Mouse (Mus musculus) heart, embryonic 16.5 days (tissue): ENCODE measurements around the gene Mrps12. TPM values are rescaled to one million over a fixed set of nuclear protein-coding genes. Genes with fewer than 3 reads are reported as not detected.

ENCODE experiments used
- ATAC-seq: fragments of 200-750 bp; cut with Nextera tagmentation; replicated peaks from 2 replicates; pipeline ENCODE4 v1.8.0; 2017; ENCODE audit warnings: moderate number of reproducible peaks; ENCODE audit not compliant: insufficient read depth, low FRiP score; ENCODE audit errors: extremely low read depth
- H3K27ac ChIP-seq: fragments of 300-500 bp; sonication (generic); 2 replicates; pipeline ENCODE4 v1.5.1; 2014; ENCODE audit warnings: mild to moderate bottlenecking, low read length, control low read depth, moderate library complexity
- H3K27me3 ChIP-seq: fragments of 300-500 bp; sonication (generic); 2 replicates; pipeline ENCODE4 v1.6.1; 2014; ENCODE audit warnings: low read length, mixed read lengths; ENCODE audit not compliant: control insufficient read depth, insufficient read depth
- H3K36me3 ChIP-seq: fragments of 300-500 bp; sonication (generic); 2 replicates; pipeline ENCODE4 v1.6.1; 2014; ENCODE audit not compliant: control insufficient read depth, insufficient read depth
- H3K4me1 ChIP-seq: fragments of 300-500 bp; sonication (generic); 2 replicates; pipeline ENCODE4 v1.6.1; 2014; ENCODE audit warnings: low read length, mixed read lengths; ENCODE audit not compliant: control insufficient read depth, insufficient read depth
- H3K4me2 ChIP-seq: fragments of 300-500 bp; sonication (generic); 2 replicates; pipeline ENCODE4 v1.6.1; 2014; ENCODE audit warnings: low read depth, mild to moderate bottlenecking, control low read depth, low read length
- H3K4me3 ChIP-seq: fragments of 300-500 bp; sonication (generic); 2 replicates; pipeline ENCODE4 v1.5.1; 2014; ENCODE audit warnings: mild to moderate bottlenecking, control low read depth, low read length
- H3K9ac ChIP-seq: fragments of 300-500 bp; sonication (generic); 2 replicates; pipeline ENCODE4 v1.6.1; 2014; ENCODE audit warnings: low read length, control low read depth
- H3K9me3 ChIP-seq: fragments of 300-500 bp; sonication (generic); replicated peaks from 2 replicates; pipeline ENCODE4 v1.6.1; 2016; ENCODE audit warnings: low read length; ENCODE audit not compliant: control insufficient read depth
- WGBS: fragments of 180-500 bp; shearing (Covaris S2); extraction: QIAGEN DNeasy Blood & Tissue Kit; methylation state at CpG from one replicate; pipeline ENCODE4 v1.1.7; 2014; 5-methylcytosine and 5-hydroxymethylcytosine counted together
- polyA plus RNA-seq: library from polyadenylated mRNA; unstranded; fragments of >200 nt; fragmentation: Nextera tagmentation; extraction: Ambion mirVana; gene quantifications from 2 replicates; pipeline ENCODE4 v1.2.1, GENCODE M21; 2015

The Mrps12 gene
- polyA plus RNA-seq, 1 experiment from 2014 or later = 122 TPM

DNA sequence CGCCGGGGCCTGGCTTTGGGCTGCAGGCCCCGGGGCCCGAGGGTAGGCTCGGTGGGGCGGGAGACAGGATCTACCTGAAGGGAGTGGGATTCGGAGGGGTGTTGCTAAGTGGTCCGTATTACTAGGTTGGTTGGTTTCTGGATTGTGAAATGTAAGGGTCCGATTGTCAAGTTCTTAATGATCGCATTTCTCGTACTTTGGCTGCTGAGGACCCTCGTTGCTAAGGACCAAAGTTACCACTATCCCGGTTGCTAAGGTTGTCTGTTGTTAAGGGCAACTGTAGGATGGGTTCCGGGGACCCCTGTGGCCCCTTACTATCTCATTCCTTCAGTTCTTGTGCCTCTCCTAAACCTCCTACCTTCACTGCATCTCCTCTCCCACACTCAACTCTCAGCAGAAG is 25.3 kb upstream of the Mrps12 start:
- Histone ChIP-seq H3K4me1 (peaks cover 15% of the 10 kb centered on the region), H3K27ac (0 out of 2 replicates have a peak overlapping the region, but pooled peaks have one; percentile 25), H3K9ac (peak overlapping the region; percentile 87), H3K9me3 (no peaks in the 10 kb centered on the region), H3K4me2 (peak overlapping the region; percentile 66), H3K27me3 (no peaks in the 10 kb centered on the region), H3K4me3 (peak overlapping the region; percentile 90), H3K36me3 (peaks cover 4% of the 10 kb centered on the region; the same call in 1 of the 2 replicates)
- ATAC-seq = no peak
- 5% methylated on average over 14 of the region's 14 CpGs for WGBS

- H3K9ac ChIP-seq = peak within 1 kb of the TSS; percentile 87
- H3K4me2 ChIP-seq = peak within 1 kb of the TSS; percentile 89
- under 1% methylated on average over 45 of the region's 45 CpGs for WGBS
- peaks cover 15% of the 10 kb centered on the region for H3K4me1 ChIP-seq
- no peaks in the 10 kb centered on the region for H3K27me3 ChIP-seq
- H3K36me3 ChIP-seq = peaks cover 8% of the 10 kb centered on the region
- peak; percentile 98 for ATAC-seq
- H3K4me3 ChIP-seq = peak within 1 kb of the TSS; percentile 90
- no peaks in the 10 kb centered on the region for H3K9me3 ChIP-seq
- peak within 1 kb of the TSS; percentile 25; the same call in 1 of the 2 replicates for H3K27ac ChIP-seq
Observed at GRCm38 (mm10) chr7:28766173-28766879, 24.7 kb upstream of the Mrps12 start, which contains the start of gene Sirt2. TSS of gene Sirt2 (plus strand) at chr7:28766735.

GRCm38 (mm10) chr7:28765211-28765610 is 23.6 kb upstream of the Mrps12 start:
- Histone ChIP-seq H3K4me2 (peak overlapping the region; percentile 89), H3K4me3 (peak overlapping the region; percentile 90), H3K27me3 (no peaks in the 10 kb centered on the region), H3K36me3 (peaks cover 16% of the 10 kb centered on the region), H3K27ac (no peak overlapping the region), H3K9ac (no peak overlapping the region), H3K9me3 (no peaks in the 10 kb centered on the region), H3K4me1 (peaks cover 15% of the 10 kb centered on the region)
- no peak for ATAC-seq
- WGBS = 81% methylated on average over 6 of the region's 6 CpGs

DNA sequence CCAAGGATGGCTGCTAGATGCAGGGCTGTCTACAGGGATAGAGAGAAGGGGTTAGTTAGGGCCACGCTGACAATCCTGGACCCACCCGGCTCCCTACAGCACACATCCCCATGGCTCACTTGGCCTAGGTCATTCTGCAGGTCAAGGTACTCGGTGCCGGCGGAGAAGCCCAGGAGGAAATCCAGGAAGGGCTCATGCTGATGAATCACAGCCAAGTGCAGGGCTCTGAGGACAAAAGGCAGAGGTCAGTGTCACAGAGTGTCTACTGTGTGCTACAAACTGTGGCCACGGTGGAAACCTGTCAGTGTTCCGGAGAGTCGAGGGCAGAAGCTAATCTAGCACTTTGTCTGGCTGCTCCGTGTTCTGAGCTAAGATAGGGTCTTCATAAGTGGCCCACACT is 20.3 kb upstream of the Mrps12 start:
- WGBS = 79% methylated on average over 9 of the region's 9 CpGs
- no peak overlapping the region for H3K4me3 ChIP-seq
- no peaks in the 10 kb centered on the region for H3K9me3 ChIP-seq
- peaks cover 9% of the 10 kb centered on the region for H3K4me1 ChIP-seq
- H3K27me3 ChIP-seq = peaks cover 2% of the 10 kb centered on the region; the same call in 1 of the 2 replicates
- H3K27ac ChIP-seq = no peak overlapping the region
- ATAC-seq = no peak
- H3K36me3 ChIP-seq = peaks cover 24% of the 10 kb centered on the region
- H3K9ac ChIP-seq = no peak overlapping the region
- H3K4me2 ChIP-seq = no peak overlapping the region

DNA sequence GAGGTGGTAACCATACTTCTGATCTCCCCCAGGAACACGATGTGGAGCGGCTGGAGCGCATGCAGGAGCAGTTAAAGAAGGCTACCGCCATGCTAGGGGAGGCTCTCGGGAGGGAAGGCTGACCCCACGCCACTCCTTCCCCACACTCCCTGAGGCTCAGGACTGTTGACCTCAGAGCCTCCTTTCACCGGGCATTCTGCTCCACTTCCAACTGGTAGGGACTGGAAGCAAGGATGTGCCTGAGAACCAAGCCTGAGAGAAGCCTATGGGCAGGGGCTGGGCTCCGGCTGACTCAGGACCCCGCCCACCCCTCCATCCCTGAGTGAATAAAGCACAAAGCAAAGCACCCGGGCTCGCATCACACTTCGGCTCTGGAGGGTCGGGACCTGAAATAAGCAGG is 17.0 kb upstream of the Mrps12 start:
- Histone ChIP-seq H3K36me3 (peaks cover 24% of the 10 kb centered on the region), H3K9ac (no peak overlapping the region), H3K4me3 (no peak overlapping the region), H3K9me3 (no peaks in the 10 kb centered on the region), H3K4me1 (no peaks in the 10 kb centered on the region), H3K27ac (no peak overlapping the region), H3K4me2 (no peak overlapping the region), H3K27me3 (peaks cover 11% of the 10 kb centered on the region)
- 85% methylated on average over 13 of the region's 13 CpGs for WGBS
- no peak for ATAC-seq

GRCm38 (mm10) chr7:28756079-28756478 is 14.5 kb upstream of the Mrps12 start, which contains the start of gene Ccer2:
TSS of gene Ccer2 (plus strand) at chr7:28756174.
- no peaks in the 10 kb centered on the region for H3K9me3 ChIP-seq
- H3K9ac ChIP-seq = no peak within 1 kb of the TSS
- H3K4me3 ChIP-seq = no peak within 1 kb of the TSS
- H3K27me3 ChIP-seq = peaks cover 11% of the 10 kb centered on the region
- peaks cover 13% of the 10 kb centered on the region for H3K36me3 ChIP-seq
- ATAC-seq = no peak
- no peaks in the 10 kb centered on the region for H3K4me1 ChIP-seq
- 3% methylated on average over 17 of the region's 17 CpGs for WGBS
- H3K4me2 ChIP-seq = no peak within 1 kb of the TSS
- no peak within 1 kb of the TSS for H3K27ac ChIP-seq

DNA sequence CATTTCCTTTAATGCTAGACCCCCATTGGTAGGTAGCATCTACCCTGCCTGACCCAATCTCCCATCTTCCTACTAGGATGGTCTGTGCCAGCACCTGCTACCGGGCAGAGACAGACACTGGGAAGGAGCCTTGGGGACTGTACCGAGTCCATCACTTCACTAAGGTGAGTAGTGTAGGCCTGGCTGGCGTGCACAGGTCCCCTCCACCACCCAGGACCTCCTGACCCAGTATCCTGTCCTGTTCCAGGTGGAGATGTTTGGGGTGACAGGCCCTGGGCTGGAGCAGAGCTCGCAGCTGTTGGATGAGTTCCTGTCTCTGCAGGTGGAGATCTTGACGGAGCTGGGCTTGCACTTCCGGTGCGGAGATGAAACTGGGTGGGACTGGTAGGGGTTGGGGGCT is 8.3 kb upstream of the Mrps12 start:
- Histone ChIP-seq H3K36me3 (peaks cover 11% of the 10 kb centered on the region), H3K4me1 (no peaks in the 10 kb centered on the region), H3K9ac (no peak overlapping the region), H3K4me2 (no peak overlapping the region), H3K27me3 (no peaks in the 10 kb centered on the region), H3K27ac (no peak overlapping the region), H3K4me3 (no peak overlapping the region), H3K9me3 (no peaks in the 10 kb centered on the region)
- WGBS = 92% methylated on average over 7 of the region's 7 CpGs
- ATAC-seq = no peak

- ATAC-seq = peak; percentile 3; the same call in 1 of the 2 replicates
- Histone ChIP-seq H3K27me3 (no peaks in the 10 kb centered on the region), H3K27ac (peak overlapping the region; percentile 32), H3K36me3 (peaks cover 32% of the 10 kb centered on the region), H3K4me2 (peak overlapping the region; percentile 63), H3K4me1 (peaks cover 12% of the 10 kb centered on the region), H3K9ac (peak overlapping the region; percentile 65), H3K4me3 (peak overlapping the region; percentile 80), H3K9me3 (no peaks in the 10 kb centered on the region)
- WGBS = 2% methylated on average over 13 of the region's 13 CpGs
Observed at GRCm38 (mm10) chr7:28741368-28741708, 282 bp downstream of the Mrps12 start.

DNA sequence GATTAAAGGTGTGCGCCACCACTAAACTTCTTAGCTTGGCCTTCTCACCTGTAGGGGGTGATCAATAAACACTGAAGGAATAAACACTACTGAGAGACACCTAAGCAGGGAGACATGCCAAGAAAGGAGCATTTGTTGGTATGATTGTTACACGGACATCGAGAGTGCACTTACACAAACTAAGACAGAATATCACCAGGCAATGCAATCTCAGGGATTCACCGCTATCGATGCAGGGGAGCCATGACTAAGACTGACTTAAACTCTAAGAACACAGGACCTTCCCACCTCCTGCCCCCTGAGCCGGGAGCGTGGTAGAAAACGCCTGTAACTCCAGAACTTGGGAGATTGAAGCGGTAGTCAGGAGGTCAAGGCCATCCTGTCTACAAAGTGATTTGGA is 671 bp downstream of the Mrps12 start:
- WGBS = 31% methylated on average over 9 of the region's 9 CpGs
- H3K36me3 ChIP-seq = peaks cover 30% of the 10 kb centered on the region
- H3K4me3 ChIP-seq = peak overlapping the region; percentile 80
- no peaks in the 10 kb centered on the region for H3K9me3 ChIP-seq
- peaks cover 12% of the 10 kb centered on the region for H3K4me1 ChIP-seq
- ATAC-seq = no peak
- H3K4me2 ChIP-seq = peak overlapping the region; percentile 63
- peak overlapping the region; percentile 65 for H3K9ac ChIP-seq
- H3K27me3 ChIP-seq = no peaks in the 10 kb centered on the region
- H3K27ac ChIP-seq = peak overlapping the region; percentile 32; the same call in 1 of the 2 replicates
